Mouse (Mus musculus) gastrocnemius, postnatal 10 days (tissue): ENCODE measurements around the gene Nckap1l. TPM values are rescaled to one million over a fixed set of nuclear protein-coding genes. Genes with fewer than 3 reads are reported as not detected.

Source experiments
- DNase-seq: peaks from one replicate; pipeline ENCODE4 v3.0.0; 2021; ENCODE audit warnings: mixed read lengths
- total RNA-seq, 2 experiments: library from RNA; stranded (reverse); gene quantifications; 2 replicates each; pipeline ENCODE4 v1.2.3; 2021

Nckap1l gene
- total RNA-seq, 2 experiments from 2014 or later: 2.3 to 4.3 TPM

- no peak for DNase-seq
Observed at GRCm38 (mm10) chr15:103539259-103539658, 85.7 kb downstream of the Nckap1l start.

GRCm38 (mm10) chr15:103540646-103541045 is 87.1 kb downstream of the Nckap1l start:
- DNase-seq: no peak

- DNase-seq: no peak
Observed at GRCm38 (mm10) chr15:103542526-103542925, 88.9 kb downstream of the Nckap1l start.

- DNase-seq: no peak
Observed at GRCm38 (mm10) chr15:103547983-103548382, 94.4 kb downstream of the Nckap1l start.

Other genes with a start within 250 kb of the Nckap1l start
- 10 to 100 TPM; 49.9 to 61.2 TPM for gene Cbx5, start 214.0 kb upstream of the Nckap1l start, total RNA-seq
- 100 to 1,000 TPM; 177 to 187 TPM for gene Hnrnpa1, start 213.4 kb upstream of the Nckap1l start, total RNA-seq
- 1 to 10 TPM in 1 of 2 experiments, not detected in 1; 1.2 TPM for gene Nfe2, start 195.4 kb upstream of the Nckap1l start, total RNA-seq
- 10 to 100 TPM; 45.3 to 51.4 TPM for gene Copz1, start 181.1 kb upstream of the Nckap1l start, total RNA-seq
- under 1 TPM in 1 of 2 experiments, not detected in 1; 0.14 TPM for gene Gpr84, start 143.2 kb upstream of the Nckap1l start, total RNA-seq
- 10 to 100 TPM; 39.3 to 45.7 TPM for gene Zfp385a, start 113.7 kb upstream of the Nckap1l start, total RNA-seq
- 10 to 100 TPM; 27.6 to 40.5 TPM for gene Itga5, start 87.0 kb upstream of the Nckap1l start, total RNA-seq
- gene Gtsf1, start 23.3 kb upstream of the Nckap1l start, total RNA-seq: not detected
- not detected for gene Gtsf2, start 5.3 kb upstream of the Nckap1l start, total RNA-seq
- 1 to 10 TPM; 1.2 to 2.2 TPM for gene Pde1b, start 49.2 kb downstream of the Nckap1l start, total RNA-seq
- gene Ppp1r1a, start 84.2 kb downstream of the Nckap1l start, total RNA-seq: 10 to 100 TPM; 50.9 to 64.0 TPM
- gene Glycam1, start 111.3 kb downstream of the Nckap1l start, total RNA-seq: not detected